Mouse (Mus musculus) common myeloid progenitor, adult 5-6 weeks (primary cell): ENCODE measurements at regions not wholly inside any gene's neighbourhood (a gene's known extent, or its start where the extent isn't known, plus 50 kb on each side); places are given as distances from the start of the nearest gene placed in this dataset.

Experiments used
- ATAC-seq: replicated peaks from 2 replicates; pipeline ENCODE4 v1.8.0; 2016; ENCODE audit warnings: low read depth, mild to moderate bottlenecking, moderate TSS enrichment, inconsistent platforms; ENCODE audit not compliant: poor library complexity, severe bottlenecking

- no peak for ATAC-seq
Measured at GRCm38 (mm10) chr9:117713121-117713520, 83.4 kb upstream of the Rbms3 start.

GRCm38 (mm10) chr9:117711793-117712192, 82.1 kb upstream of the Rbms3 start:
- no peak for ATAC-seq

- ATAC-seq, result no peak
Measured at GRCm38 (mm10) chr9:117710966-117711365, 81.3 kb upstream of the Rbms3 start.

DNA sequence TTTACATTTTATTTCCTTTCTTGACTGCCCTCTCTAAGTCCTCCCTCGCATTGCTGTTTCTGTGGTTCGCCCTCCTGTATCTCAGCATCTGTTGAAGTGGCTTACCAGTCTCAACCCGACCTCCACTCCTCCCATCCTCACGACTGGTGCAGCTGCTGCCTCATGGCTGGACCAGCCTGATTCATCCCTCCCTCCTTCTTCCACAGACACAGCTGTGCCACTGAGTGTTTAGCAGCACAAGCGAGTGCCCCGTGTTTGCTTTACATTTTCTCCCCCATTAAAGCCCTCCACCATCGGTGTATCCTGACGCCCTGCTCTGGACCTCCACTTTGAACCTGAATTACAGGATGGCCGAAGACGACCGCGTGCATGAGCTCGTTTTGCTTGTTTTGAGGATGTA, 80.0 kb upstream of the Rbms3 start:
- ATAC-seq, result no peak

DNA sequence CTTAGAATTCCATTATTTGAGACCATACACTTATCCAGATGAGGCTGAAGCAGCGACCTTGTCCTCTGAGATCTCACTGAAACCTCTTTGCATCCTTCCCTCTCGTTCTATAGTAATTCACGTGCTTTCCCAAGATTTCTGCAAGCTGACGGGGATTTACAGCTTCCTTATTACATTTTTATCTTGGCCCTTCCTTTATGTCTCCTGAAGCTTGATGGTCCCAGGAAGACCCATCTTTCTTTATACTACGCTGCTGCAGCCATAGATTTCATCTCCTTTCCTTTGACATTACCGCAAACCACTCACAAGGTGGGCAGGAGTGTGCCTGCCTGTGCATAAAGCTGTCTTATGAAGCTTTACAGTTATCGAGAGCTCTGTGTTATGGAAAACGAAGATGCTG, 63.3 kb upstream of the Rbms3 start:
- no peak for ATAC-seq

- ATAC-seq, result no peak
Measured at GRCm38 (mm10) chr9:117692486-117692885, 62.8 kb upstream of the Rbms3 start.

GRCm38 (mm10) chr9:117689946-117690345, 60.2 kb upstream of the Rbms3 start:
- ATAC-seq, result no peak
